Mouse (Mus musculus) kidney, embryonic 16.5 days (tissue): ENCODE measurements around the gene Smarcd1. TPM values are rescaled to one million over a fixed set of nuclear protein-coding genes. Genes with fewer than 3 reads are reported as not detected.
A peak's percentile ranks its signal among the peaks of the same experiment; 100 is the strongest.

Experiments used
- ATAC-seq: fragments of 200-750 bp; cut with Nextera tagmentation; 2 replicates; pipeline ENCODE4 v1.8.0; 2017; ENCODE audit warnings: moderate TSS enrichment; ENCODE audit not compliant: low FRiP score, low TSS enrichment
- H3K27ac ChIP-seq: fragments of 300-500 bp; sonication (generic); 2 replicates; pipeline ENCODE4 v1.5.1; 2014; ENCODE audit warnings: low read length
- H3K27me3 ChIP-seq: fragments of 300-500 bp; sonication (generic); 2 replicates; pipeline ENCODE4 v1.6.1; 2014; ENCODE audit warnings: low read length, control low read depth, mixed read lengths; ENCODE audit not compliant: insufficient read depth
- H3K36me3 ChIP-seq: fragments of 300-500 bp; sonication (generic); 2 replicates; pipeline ENCODE4 v1.6.1; 2014; ENCODE audit warnings: low read length, control low read depth, mixed read lengths; ENCODE audit not compliant: insufficient read depth
- H3K4me1 ChIP-seq: fragments of 300-500 bp; sonication (generic); 2 replicates; pipeline ENCODE4 v1.6.1; 2014; ENCODE audit warnings: low read length, control low read depth, mixed read lengths; ENCODE audit not compliant: insufficient read depth
- H3K4me2 ChIP-seq: fragments of 300-500 bp; sonication (generic); replicated peaks from 2 replicates; pipeline ENCODE4 v1.6.1; 2014; ENCODE audit warnings: low read depth, low read length
- H3K4me3 ChIP-seq: fragments of 300-500 bp; sonication (generic); 2 replicates; pipeline ENCODE4 v1.5.1; 2014; ENCODE audit warnings: mild to moderate bottlenecking, low read length
- H3K9ac ChIP-seq: fragments of 300-500 bp; sonication (generic); replicated peaks from 2 replicates; pipeline ENCODE4 v1.6.1; 2014; ENCODE audit warnings: low read length
- H3K9me3 ChIP-seq: fragments of 300-500 bp; sonication (generic); 2 replicates; pipeline ENCODE4 v1.6.1; 2016; ENCODE audit warnings: low read length, control low read depth
- WGBS: fragments of 180-500 bp; shearing (Covaris S2); extraction: QIAGEN DNeasy Blood & Tissue Kit; methylation state at CpG from one replicate; pipeline ENCODE4 v1.1.7; 2014; 5-methylcytosine and 5-hydroxymethylcytosine counted together
- polyA plus RNA-seq: library from polyadenylated mRNA; unstranded; fragments of >200 nt; fragmentation: Nextera tagmentation; extraction: Ambion mirVana; gene quantifications from 2 replicates; pipeline ENCODE4 v1.2.1, GENCODE M21; 2015

Gene Smarcd1
- polyA plus RNA-seq, 1 experiment from 2014 or later = 49.8 TPM

DNA sequence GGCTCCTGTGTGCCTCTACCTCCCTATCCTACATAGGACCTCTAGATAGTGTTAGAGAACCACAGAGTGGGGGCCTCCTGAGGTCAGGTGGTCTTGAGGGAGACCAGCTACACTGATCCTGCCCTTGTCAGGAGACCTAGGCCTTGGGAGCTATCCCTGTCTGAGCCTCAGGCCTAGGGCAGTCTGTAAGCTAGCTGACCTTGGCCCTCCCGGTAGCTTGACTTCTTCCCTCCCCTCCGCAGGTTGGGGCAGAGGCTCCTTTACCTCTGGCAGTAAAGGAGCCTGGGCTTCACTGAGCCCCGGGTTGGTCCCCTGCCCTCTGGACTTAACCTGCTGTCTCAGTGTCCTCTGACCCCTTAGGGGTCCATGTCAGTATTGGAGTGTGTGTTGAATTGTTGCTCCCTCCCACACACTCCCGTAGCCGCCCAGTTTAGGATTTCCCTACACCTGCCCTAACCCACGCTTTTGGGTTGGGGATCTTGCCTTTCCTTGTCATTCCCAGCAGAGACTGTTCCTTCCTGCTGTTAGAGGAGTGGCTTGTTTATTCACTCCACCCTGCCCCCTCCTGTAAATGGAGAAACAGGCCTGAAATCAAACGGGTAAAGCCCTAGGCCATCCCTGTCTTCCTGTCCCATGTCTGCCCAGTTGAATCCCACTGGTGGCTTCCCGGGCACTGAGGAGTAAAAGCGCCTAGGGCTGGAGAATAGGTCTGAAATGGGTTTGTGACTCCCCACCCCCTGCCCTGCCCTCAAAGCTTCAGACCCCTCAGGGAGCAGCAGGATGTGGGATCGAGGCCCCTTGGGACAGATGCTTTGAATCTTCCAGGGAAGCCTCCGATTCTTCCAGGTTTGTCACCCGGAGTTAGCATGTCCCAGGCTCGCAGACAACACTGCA, 11.0 kb downstream of the Smarcd1 start:
- ATAC-seq = peak; percentile 7; the same call in 1 of the 2 replicates

DNA sequence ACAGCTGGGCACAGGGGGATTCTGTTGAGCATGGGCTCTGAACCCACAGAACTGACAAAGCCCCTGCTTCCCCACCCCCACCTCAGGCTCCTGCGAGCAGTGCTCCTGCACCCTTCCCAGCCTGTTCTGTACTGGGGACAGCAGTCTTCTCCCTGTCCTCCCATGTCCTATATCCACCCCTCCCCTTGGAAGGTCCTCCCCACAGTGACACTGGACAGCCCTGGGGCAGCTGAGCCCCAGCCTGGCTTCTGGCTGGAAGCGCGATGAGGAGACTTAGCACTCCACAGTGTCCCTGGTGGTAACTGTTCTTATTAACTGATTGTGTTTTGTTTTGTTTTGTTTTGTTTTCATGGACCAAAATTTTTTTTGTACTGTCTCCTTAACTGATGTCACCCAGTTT, 11.6 kb downstream of the Smarcd1 start:
- Histone ChIP-seq H3K27me3 (no peaks in the 10 kb centered on the region), H3K9ac (no peak overlapping the region), H3K4me3 (no peak overlapping the region), H3K9me3 (no peaks in the 10 kb centered on the region), H3K27ac (no peak overlapping the region), H3K4me1 (peaks cover 36% of the 10 kb centered on the region), H3K36me3 (peaks cover 56% of the 10 kb centered on the region), H3K4me2 (no peak overlapping the region)
- no peak for ATAC-seq
- 87% methylated on average over 3 of the region's 3 CpGs for WGBS

More for the DNA sequence above, 11.0 kb downstream of the Smarcd1 start:
- no peak overlapping the region for H3K4me3 ChIP-seq
- H3K4me2 ChIP-seq = no peak overlapping the region
- WGBS = 56% methylated on average over 13 of the region's 13 CpGs
- peaks cover 29% of the 10 kb centered on the region for H3K4me1 ChIP-seq
- no peak overlapping the region for H3K27ac ChIP-seq
- no peaks in the 10 kb centered on the region for H3K27me3 ChIP-seq
- H3K9ac ChIP-seq = no peak overlapping the region
- no peaks in the 10 kb centered on the region for H3K9me3 ChIP-seq
- H3K36me3 ChIP-seq = peaks cover 62% of the 10 kb centered on the region

DNA sequence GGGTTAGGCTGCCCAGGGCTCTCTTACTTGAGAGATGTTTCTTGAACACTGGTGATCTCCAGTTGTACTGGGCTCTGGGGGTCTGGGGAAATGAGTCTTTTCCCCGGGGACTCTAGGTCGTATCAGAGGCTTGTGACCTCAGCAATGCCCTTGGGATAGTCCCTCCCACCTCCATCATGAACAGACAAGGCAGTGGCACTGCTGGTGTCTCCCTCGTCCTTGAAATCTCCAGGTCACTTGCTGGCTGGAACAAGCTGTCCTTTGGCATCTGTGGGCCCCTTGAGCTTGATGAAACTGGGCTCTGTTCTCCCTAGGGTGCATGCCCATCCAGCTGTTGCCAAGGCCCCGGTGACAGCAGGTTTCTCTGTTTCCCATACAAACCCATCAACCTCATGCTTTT, 12.3 kb downstream of the Smarcd1 start:
- Histone ChIP-seq H3K9me3 (no peaks in the 10 kb centered on the region), H3K36me3 (peaks cover 50% of the 10 kb centered on the region), H3K4me1 (peaks cover 41% of the 10 kb centered on the region), H3K9ac (no peak overlapping the region), H3K27ac (no peak overlapping the region), H3K4me3 (no peak overlapping the region), H3K4me2 (no peak overlapping the region), H3K27me3 (no peaks in the 10 kb centered on the region)
- WGBS = 74% methylated on average over 4 of the region's 4 CpGs
- no peak for ATAC-seq

- Histone ChIP-seq H3K4me2 (no peak overlapping the region), H3K27me3 (no peaks in the 10 kb centered on the region), H3K9me3 (no peaks in the 10 kb centered on the region), H3K9ac (no peak overlapping the region), H3K36me3 (peaks cover 44% of the 10 kb centered on the region), H3K4me1 (peaks cover 41% of the 10 kb centered on the region), H3K4me3 (no peak overlapping the region), H3K27ac (no peak overlapping the region)
- 0 out of 2 replicates have a peak, but pooled peaks have one; percentile 28 for ATAC-seq
- 61% methylated on average over 7 of the region's 7 CpGs for WGBS
These were observed 12.9 kb downstream of the Smarcd1 start for GRCm38 (mm10) chr15:99714858-99715257.

- Histone ChIP-seq H3K36me3 (peaks cover 39% of the 10 kb centered on the region), H3K27me3 (no peaks in the 10 kb centered on the region), H3K27ac (peak overlapping the region; percentile 15; the same call in 1 of the 2 replicates), H3K4me1 (peaks cover 41% of the 10 kb centered on the region), H3K9me3 (no peaks in the 10 kb centered on the region), H3K9ac (no peak overlapping the region; the same call in 1 of the 2 replicates), H3K4me3 (no peak overlapping the region), H3K4me2 (no peak overlapping the region)
- 67% methylated on average over 13 of the region's 13 CpGs for WGBS
- no peak for ATAC-seq
These were observed 13.5 kb downstream of the Smarcd1 start for GRCm38 (mm10) chr15:99715361-99715865.

GRCm38 (mm10) chr15:99715982-99716746, 14.2 kb downstream of the Smarcd1 start:
- peak overlapping the region; percentile 15; the same call in 1 of the 2 replicates for H3K27ac ChIP-seq
- H3K4me1 ChIP-seq = peaks cover 41% of the 10 kb centered on the region
- no peak overlapping the region for H3K4me3 ChIP-seq
- WGBS = 55% methylated on average over 11 of the region's 11 CpGs
- H3K36me3 ChIP-seq = peaks cover 35% of the 10 kb centered on the region
- no peaks in the 10 kb centered on the region for H3K9me3 ChIP-seq
- no peak overlapping the region; the same call in 1 of the 2 replicates for H3K9ac ChIP-seq
- no peaks in the 10 kb centered on the region for H3K27me3 ChIP-seq
- no peak overlapping the region for H3K4me2 ChIP-seq
- ATAC-seq = peak; percentile 15; the same call in 1 of the 2 replicates

- Histone ChIP-seq H3K9me3 (no peaks in the 10 kb centered on the region), H3K36me3 (peaks cover 30% of the 10 kb centered on the region), H3K4me1 (peaks cover 41% of the 10 kb centered on the region), H3K4me3 (no peak overlapping the region), H3K9ac (no peak overlapping the region), H3K4me2 (no peak overlapping the region), H3K27ac (no peak overlapping the region), H3K27me3 (no peaks in the 10 kb centered on the region)
- WGBS = 68% methylated on average over 11 of the region's 12 CpGs
- no peak for ATAC-seq
These were observed 14.9 kb downstream of the Smarcd1 start for GRCm38 (mm10) chr15:99716814-99717213.

GRCm38 (mm10) chr15:99717386-99718334, 15.7 kb downstream of the Smarcd1 start, which contains the start of gene Gpd1:
TSS of gene Gpd1 (plus strand) at chr15:99717515.
- H3K36me3 ChIP-seq = peaks cover 21% of the 10 kb centered on the region
- H3K27ac ChIP-seq = peak within 1 kb of the TSS; percentile 75
- H3K9ac ChIP-seq = peak within 1 kb of the TSS; percentile 57
- no peaks in the 10 kb centered on the region for H3K27me3 ChIP-seq
- H3K9me3 ChIP-seq = no peaks in the 10 kb centered on the region
- peak within 1 kb of the TSS; percentile 33 for H3K4me3 ChIP-seq
- H3K4me2 ChIP-seq = peak within 1 kb of the TSS; percentile 40
- peak; percentile 65 for ATAC-seq
- 43% methylated on average over 23 of the region's 26 CpGs for WGBS
- H3K4me1 ChIP-seq = peaks cover 41% of the 10 kb centered on the region
